Mouse (Mus musculus) forebrain, embryonic 16.5 days (tissue): Measurements from ENCODE around the gene Ric8b. TPM values are rescaled to one million over a fixed set of nuclear protein-coding genes. Genes with fewer than 3 reads are reported as not detected.

ENCODE experiments used
- ATAC-seq: fragments of 200-750 bp; cut with Nextera tagmentation; 2 replicates; pipeline ENCODE4 v1.8.0; 2017; ENCODE audit warnings: mild to moderate bottlenecking, moderate library complexity
- H3K27ac ChIP-seq: fragments of 300-500 bp; sonication (generic); 2 replicates; pipeline ENCODE4 v1.5.1; 2014; ENCODE audit warnings: low read length, control low read depth
- H3K27me3 ChIP-seq: fragments of 300-500 bp; sonication (generic); replicated peaks from 2 replicates; pipeline ENCODE4 v1.6.1; 2014; ENCODE audit warnings: low read length; ENCODE audit not compliant: control insufficient read depth, insufficient read depth
- H3K36me3 ChIP-seq: fragments of 300-500 bp; sonication (generic); 2 replicates; pipeline ENCODE4 v1.6.1; 2014; ENCODE audit not compliant: control insufficient read depth, insufficient read depth
- H3K4me1 ChIP-seq: fragments of 300-500 bp; sonication (generic); replicated peaks from 2 replicates; pipeline ENCODE4 v1.6.1; 2014; ENCODE audit warnings: low read length; ENCODE audit not compliant: control insufficient read depth, insufficient read depth
- H3K4me2 ChIP-seq: fragments of 300-500 bp; sonication (generic); 2 replicates; pipeline ENCODE4 v1.6.1; 2014; ENCODE audit warnings: mild to moderate bottlenecking, low read length, control low read depth
- H3K4me3 ChIP-seq: fragments of 300-500 bp; sonication (generic); replicated peaks from 2 replicates; pipeline ENCODE4 v1.5.1; 2014; ENCODE audit warnings: mild to moderate bottlenecking, low read length, control low read depth
- H3K9ac ChIP-seq: fragments of 300-500 bp; sonication (generic); replicated peaks from 2 replicates; pipeline ENCODE4 v1.6.1; 2014; ENCODE audit warnings: low read depth, low read length, control low read depth
- H3K9me3 ChIP-seq: fragments of 300-500 bp; sonication (generic); 2 replicates; pipeline ENCODE4 v1.6.1; 2016; ENCODE audit warnings: low read length; ENCODE audit not compliant: control insufficient read depth
- WGBS: fragments of 180-500 bp; shearing (Covaris S2); extraction: QIAGEN DNeasy Blood & Tissue Kit; methylation state at CpG from one replicate; pipeline ENCODE4 v1.1.7; 2014; 5-methylcytosine and 5-hydroxymethylcytosine counted together
- polyA plus RNA-seq: library from polyadenylated mRNA; unstranded; fragments of >200 nt; fragmentation: Nextera tagmentation; extraction: Ambion mirVana; gene quantifications from 2 replicates; pipeline ENCODE4 v1.2.1, GENCODE M21; 2015

Ric8b gene
- polyA plus RNA-seq, 1 experiment from 2014 or later, result 48.4 TPM

DNA sequence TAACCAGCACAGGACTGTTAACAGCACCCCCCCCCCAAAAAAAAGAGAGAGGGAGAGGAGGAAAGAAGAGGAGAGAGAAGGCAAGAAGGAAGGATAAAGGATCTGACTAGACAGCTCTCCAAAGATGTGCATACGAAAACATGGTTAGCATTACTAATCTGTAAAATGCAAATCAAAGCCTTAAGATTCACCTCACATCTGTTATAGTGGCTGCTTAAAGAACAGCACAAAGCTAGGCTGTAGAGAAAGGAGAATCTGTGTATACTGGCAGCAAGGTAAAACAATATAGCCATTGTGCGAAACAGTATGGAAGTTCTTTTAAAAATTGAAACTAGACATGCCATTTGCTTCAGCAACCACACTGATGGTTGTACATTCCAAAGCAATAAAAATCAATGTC, 49.1 kb downstream of the Ric8b start:
- Histone ChIP-seq H3K4me1 (peaks cover 26% of the 10 kb centered on the region), H3K27me3 (no peaks in the 10 kb centered on the region), H3K4me3 (no peak overlapping the region), H3K9ac (no peak overlapping the region), H3K4me2 (no peak overlapping the region), H3K27ac (no peak overlapping the region), H3K9me3 (no peaks in the 10 kb centered on the region), H3K36me3 (peaks cover 9% of the 10 kb centered on the region)
- 61% methylated on average over 2 of the region's 2 CpGs for WGBS
- no peak for ATAC-seq

DNA sequence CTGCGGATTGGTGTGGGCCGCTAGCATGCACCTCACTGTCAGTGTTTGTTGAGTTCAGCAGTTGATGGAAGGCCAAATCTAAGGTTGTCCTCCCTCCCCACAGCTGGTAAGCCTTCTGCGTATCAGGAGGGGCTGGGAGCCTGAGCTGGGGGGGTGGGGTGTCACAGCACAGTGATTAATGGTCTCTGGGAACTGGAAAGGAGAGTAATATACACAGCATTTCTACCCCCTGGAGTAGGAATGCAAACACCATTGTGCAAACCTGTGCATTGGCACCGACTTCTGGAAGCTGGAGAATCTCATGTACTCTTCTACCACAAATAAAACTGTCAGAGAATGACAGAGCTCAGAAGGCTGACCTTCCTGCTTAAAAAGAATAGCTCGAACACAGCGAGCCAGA, 50.2 kb downstream of the Ric8b start:
- Histone ChIP-seq H3K36me3 (peaks cover 15% of the 10 kb centered on the region), H3K4me2 (no peak overlapping the region), H3K9ac (no peak overlapping the region), H3K4me1 (peaks cover 26% of the 10 kb centered on the region), H3K27me3 (no peaks in the 10 kb centered on the region), H3K9me3 (no peaks in the 10 kb centered on the region), H3K27ac (no peak overlapping the region), H3K4me3 (no peak overlapping the region)
- no peak for ATAC-seq
- 58% methylated on average over 6 of the region's 6 CpGs for WGBS

DNA sequence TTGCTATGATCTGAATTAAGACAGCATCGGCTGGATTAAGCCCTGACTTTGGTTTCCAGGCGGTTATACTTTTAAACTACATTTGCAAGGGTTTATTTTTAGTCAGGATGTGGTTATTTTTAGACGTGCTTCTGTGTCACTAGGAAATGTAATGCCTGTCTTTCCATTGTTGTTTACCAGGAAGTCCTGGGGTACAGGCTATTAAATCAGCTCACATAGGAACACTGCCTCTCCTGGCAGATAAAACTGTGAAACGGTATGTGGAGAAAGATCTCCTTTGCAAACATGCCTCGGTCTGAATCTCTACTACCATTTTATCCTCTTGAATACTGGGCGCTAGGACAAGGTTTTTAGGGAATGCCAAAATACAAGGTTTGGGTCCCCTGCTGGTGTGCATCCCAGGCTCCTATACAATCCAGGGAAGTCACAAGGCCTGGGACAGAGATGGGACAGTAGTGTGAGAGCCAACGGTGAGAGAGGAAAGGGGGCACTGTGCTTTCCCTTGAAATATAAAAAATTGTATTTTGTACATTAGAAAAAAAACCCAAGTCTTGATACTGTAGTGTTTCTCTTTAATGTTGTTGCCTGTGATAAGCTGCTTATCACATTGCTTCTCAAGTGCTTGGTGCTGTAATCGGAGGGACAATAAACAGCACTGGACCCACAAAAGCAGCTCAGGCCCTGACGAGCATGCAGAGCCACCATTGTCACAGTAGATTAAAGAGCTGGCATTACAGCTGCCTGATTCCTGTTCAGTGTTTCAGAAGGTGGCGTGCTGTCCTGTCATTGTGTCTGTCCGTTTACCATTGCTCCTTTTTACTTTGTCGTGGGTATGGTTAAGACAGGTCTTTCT, 51.7 kb downstream of the Ric8b start:
- H3K36me3 ChIP-seq, result peaks cover 15% of the 10 kb centered on the region
- peak; percentile 58 for ATAC-seq
- H3K9me3 ChIP-seq, result no peaks in the 10 kb centered on the region
- H3K9ac ChIP-seq, result no peak overlapping the region
- H3K27me3 ChIP-seq, result no peaks in the 10 kb centered on the region
- 31% methylated on average over 12 of the region's 12 CpGs for WGBS
- H3K4me1 ChIP-seq, result peaks cover 17% of the 10 kb centered on the region
- no peak overlapping the region for H3K4me2 ChIP-seq
- no peak overlapping the region for H3K27ac ChIP-seq
- H3K4me3 ChIP-seq, result no peak overlapping the region

DNA sequence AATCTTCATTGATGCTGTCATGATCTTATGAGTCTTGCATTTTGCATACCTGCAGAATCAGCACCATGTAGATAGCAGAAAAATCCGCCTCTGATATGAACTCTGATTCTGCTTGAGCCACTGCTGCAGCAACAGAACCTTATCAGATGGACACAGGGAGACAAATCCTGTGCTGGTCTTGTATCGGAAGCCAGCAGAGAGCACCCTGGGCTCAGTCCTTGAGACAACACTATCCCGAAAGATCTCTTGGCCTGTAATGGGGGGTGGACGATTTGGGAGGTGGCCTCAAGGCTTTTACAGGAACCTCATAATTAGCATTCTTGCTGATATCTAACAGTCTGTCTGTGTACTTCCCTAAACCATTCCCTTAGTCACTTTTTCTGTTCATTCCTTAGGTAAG, 57.8 kb downstream of the Ric8b start:
- Histone ChIP-seq H3K4me2 (no peak overlapping the region), H3K36me3 (peaks cover 23% of the 10 kb centered on the region)
- no peak for ATAC-seq

DNA sequence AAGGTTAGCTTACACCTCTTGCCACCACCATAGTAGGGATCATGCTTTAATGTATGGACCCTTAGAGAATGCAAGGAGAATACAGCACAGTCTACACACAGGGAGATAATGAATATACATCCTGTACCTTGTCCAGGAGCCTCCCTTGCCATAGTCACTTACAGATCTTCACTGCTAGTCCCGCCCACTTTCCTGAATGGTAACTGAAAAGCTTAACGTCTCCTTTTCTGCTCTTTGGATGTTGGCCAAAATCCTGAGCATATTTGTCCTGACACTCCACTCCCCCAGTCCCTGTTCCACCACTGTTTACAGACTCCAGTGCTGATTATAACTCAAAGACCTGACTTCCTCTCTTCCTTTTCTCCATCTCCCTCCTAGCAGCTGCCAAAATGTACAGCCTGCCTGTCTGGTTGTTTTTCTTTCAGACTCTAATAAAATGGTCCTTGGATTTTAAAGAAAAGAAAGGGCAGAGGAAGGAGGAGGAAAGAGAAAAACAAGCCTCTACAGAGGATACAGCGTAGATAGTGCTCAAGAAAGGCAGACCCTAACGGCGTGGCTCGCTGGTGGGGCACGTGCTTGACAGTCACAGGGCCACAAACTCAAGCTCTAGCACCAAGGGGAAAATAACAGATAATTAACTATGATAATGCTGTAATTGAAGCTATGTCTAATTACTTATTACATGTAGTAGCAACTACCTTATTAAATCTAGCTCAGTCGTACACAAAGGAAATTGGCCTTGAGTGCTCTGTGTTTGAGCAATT, 59.4 kb downstream of the Ric8b start:
- H3K4me3 ChIP-seq, result no peak overlapping the region
- H3K4me1 ChIP-seq, result peaks cover 10% of the 10 kb centered on the region
- no peaks in the 10 kb centered on the region for H3K27me3 ChIP-seq
- H3K36me3 ChIP-seq, result peaks cover 15% of the 10 kb centered on the region
- H3K4me2 ChIP-seq, result no peak overlapping the region
- WGBS, result 25% methylated on average over 8 of the region's 8 CpGs
- H3K27ac ChIP-seq, result no peak overlapping the region
- H3K9me3 ChIP-seq, result no peaks in the 10 kb centered on the region
- no peak overlapping the region for H3K9ac ChIP-seq
- peak; percentile 63 for ATAC-seq

More for the DNA sequence above, 57.8 kb downstream of the Ric8b start:
- peaks cover 10% of the 10 kb centered on the region for H3K4me1 ChIP-seq
- 97% methylated on average over 4 of the region's 4 CpGs for WGBS
- no peak overlapping the region for H3K4me3 ChIP-seq
- H3K27ac ChIP-seq, result no peak overlapping the region
- H3K9me3 ChIP-seq, result no peaks in the 10 kb centered on the region
- no peaks in the 10 kb centered on the region for H3K27me3 ChIP-seq
- no peak overlapping the region for H3K9ac ChIP-seq

DNA sequence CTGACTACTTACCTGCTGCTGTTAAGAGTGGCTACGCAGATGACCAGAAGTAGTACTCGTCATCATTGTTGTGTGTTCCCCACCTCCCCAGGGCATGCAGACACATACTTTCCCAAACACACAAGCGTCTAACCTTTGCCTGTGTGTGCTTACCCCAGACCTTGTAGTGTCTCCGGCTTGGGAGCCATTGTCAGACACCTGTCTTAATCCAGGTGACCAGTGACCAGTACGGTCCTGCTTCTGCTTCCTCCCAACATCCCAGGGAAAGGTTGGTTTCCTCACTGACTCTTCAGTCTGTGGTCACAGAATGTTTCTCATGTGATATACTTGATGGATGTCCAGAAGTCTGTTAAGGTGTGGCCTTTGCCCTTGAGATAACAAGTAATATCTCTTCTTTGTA, 62.9 kb downstream of the Ric8b start:
- H3K9me3 ChIP-seq, result no peaks in the 10 kb centered on the region
- H3K4me3 ChIP-seq, result no peak overlapping the region
- H3K4me1 ChIP-seq, result peaks cover 10% of the 10 kb centered on the region
- no peak overlapping the region for H3K4me2 ChIP-seq
- WGBS, result 94% methylated on average over 5 of the region's 5 CpGs
- H3K27ac ChIP-seq, result no peak overlapping the region
- H3K27me3 ChIP-seq, result no peaks in the 10 kb centered on the region
- no peak overlapping the region for H3K9ac ChIP-seq
- ATAC-seq, result no peak
- H3K36me3 ChIP-seq, result peaks cover 19% of the 10 kb centered on the region

DNA sequence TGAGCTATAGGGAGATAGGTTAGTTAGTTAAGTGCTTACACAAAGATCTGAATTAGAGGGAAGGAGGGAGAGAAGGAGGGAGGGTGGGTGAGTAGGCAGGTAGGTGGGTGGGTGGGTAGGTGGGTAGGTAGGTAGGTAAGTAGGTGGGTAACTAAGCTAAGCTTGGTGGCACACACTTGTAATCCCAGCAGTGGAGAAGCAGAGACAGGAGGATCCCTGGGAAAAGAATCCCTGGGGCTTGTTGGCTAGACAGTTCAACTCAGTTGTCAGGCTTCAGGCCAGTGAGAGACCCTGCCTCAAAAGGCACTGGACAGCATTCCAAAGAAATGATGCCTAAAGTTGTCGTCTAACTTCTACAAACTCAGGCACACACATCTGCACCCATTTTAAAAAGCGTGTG, 64.0 kb downstream of the Ric8b start:
- Histone ChIP-seq H3K36me3 (peaks cover 19% of the 10 kb centered on the region), H3K4me2 (no peak overlapping the region), H3K9ac (no peak overlapping the region), H3K4me3 (no peak overlapping the region), H3K27ac (no peak overlapping the region), H3K4me1 (peaks cover 7% of the 10 kb centered on the region), H3K9me3 (no peaks in the 10 kb centered on the region), H3K27me3 (no peaks in the 10 kb centered on the region)
- WGBS, result 94% methylated on average over 2 of the region's 2 CpGs
- ATAC-seq, result no peak

DNA sequence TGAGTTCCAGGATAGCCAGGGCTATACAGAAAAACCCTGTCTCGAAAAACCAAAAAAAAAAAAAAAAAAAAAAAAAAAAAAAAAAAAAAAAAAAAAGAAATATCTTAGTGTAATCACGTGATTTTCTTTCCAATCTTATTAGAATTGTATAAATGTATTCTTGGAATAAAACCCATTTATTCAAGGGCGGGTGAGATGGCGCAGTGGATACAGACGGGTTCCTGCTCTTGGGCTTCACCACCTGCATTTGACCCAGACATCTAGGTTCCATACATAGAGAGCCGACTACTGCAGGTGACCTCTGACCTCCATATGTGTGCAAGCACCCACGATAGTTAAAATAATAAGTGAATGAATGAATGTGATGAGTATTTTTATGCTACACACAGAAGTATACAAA, 65.3 kb downstream of the Ric8b start:
- ATAC-seq, result no peak
- no peaks in the 10 kb centered on the region for H3K9me3 ChIP-seq
- peaks cover 24% of the 10 kb centered on the region for H3K36me3 ChIP-seq
- H3K4me2 ChIP-seq, result no peak overlapping the region
- 90% methylated on average over 7 of the region's 7 CpGs for WGBS
- no peaks in the 10 kb centered on the region for H3K27me3 ChIP-seq
- no peak overlapping the region for H3K27ac ChIP-seq
- no peak overlapping the region for H3K9ac ChIP-seq
- H3K4me1 ChIP-seq, result no peaks in the 10 kb centered on the region
- H3K4me3 ChIP-seq, result no peak overlapping the region

DNA sequence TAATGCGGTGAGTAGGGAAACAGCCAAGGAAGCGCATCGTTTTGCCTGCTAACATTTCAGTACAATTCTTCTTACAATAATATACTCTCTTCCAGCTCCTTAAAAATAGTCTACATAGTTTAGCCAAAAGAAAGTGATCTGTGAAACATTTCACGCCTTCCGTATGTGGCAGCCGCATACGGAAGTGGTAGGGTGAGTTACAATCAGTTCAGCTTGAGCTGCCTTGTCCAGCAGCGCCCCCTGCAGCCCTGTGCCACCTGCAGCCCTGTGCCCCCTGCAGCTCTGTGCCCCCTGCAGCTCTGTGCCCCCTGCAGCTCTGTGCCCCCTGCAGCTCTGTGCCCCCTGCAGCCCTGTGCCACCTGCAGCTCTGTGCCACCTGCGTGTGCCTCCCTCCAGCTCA, 68.5 kb downstream of the Ric8b start:
- Histone ChIP-seq H3K27ac (no peak overlapping the region), H3K27me3 (no peaks in the 10 kb centered on the region), H3K4me2 (no peak overlapping the region), H3K4me3 (no peak overlapping the region), H3K9ac (no peak overlapping the region), H3K4me1 (no peaks in the 10 kb centered on the region), H3K36me3 (peaks cover 17% of the 10 kb centered on the region), H3K9me3 (no peaks in the 10 kb centered on the region)
- ATAC-seq, result 0 out of 2 replicates have a peak, but pooled peaks have one; percentile 28
- 62% methylated on average over 9 of the region's 9 CpGs for WGBS
